Mouse (Mus musculus): Measurements from ENCODE around the gene Pdzd3.

Pdzd3 gene

DNA sequence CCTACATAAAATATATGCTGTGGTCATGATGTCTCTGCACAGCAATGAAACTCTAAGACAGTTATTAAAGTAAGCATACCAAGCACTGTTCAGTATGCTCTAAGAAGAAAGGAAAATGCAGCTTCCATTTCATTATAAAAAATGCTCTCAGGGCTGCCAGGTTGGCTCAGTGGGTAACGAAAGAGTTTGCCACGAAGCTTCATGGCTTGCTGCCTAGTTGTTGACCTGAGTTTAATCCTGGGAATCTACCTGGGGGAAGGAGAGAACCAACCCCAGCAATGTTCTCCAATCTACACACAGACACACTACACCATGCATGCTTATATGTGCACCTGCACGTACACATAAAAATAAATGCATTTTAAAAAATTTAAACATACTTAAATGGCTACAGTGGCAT lies 52.1 kb downstream of the Pdzd3 start:
- WGBS = 64% methylated on average over 3 of the region's 3 CpGs

Data from cerebral cortex, adult 2 months (tissue).